Mouse (Mus musculus): ENCODE data around the gene Aldh16a1.
"Not testable (repeated sequence)": the region's sequence is repeated elsewhere in the genome, so short reads cannot be mapped to it uniquely, and the experiment has no call there.

The Aldh16a1 gene

GRCm38 (mm10) chr7:45160316-45160800 lies 6.0 kb upstream of the Aldh16a1 start:
- in situ Hi-C loops (cut with MboI, MseI) = no loop called here

GRCm38 (mm10) chr7:45158991-45159390 lies 4.6 kb upstream of the Aldh16a1 start:
- in situ Hi-C loops (cut with MboI, MseI) = no loop called here

GRCm38 (mm10) chr7:45157459-45157858 lies 3.1 kb upstream of the Aldh16a1 start:
- in situ Hi-C loops (cut with MboI, MseI) = no loop called here

- in situ Hi-C loops (cut with MboI, MseI) = no loop called here
Observed at GRCm38 (mm10) chr7:45156206-45156605, 1.8 kb upstream of the Aldh16a1 start.

- in situ Hi-C loops (cut with MboI, MseI) = no loop called here
Observed at GRCm38 (mm10) chr7:45155590-45155989, 1.2 kb upstream of the Aldh16a1 start.

GRCm38 (mm10) chr7:45154993-45155514 lies 670 bp upstream of the Aldh16a1 start:
- in situ Hi-C loops (cut with MboI, MseI) = no loop called here

GRCm38 (mm10) chr7:45153586-45153985 lies 798 bp downstream of the Aldh16a1 start:
- in situ Hi-C loops (cut with MboI, MseI) = no loop called here

- in situ Hi-C loops (cut with MboI, MseI) = not testable (repeated sequence)
Observed at GRCm38 (mm10) chr7:45153052-45153451, 1.3 kb downstream of the Aldh16a1 start.

- in situ Hi-C loops (cut with MboI, MseI) = no loop called here
Observed at GRCm38 (mm10) chr7:45151303-45151702, 3.1 kb downstream of the Aldh16a1 start.

- in situ Hi-C loops (cut with MboI, MseI) = no loop called here
Observed at GRCm38 (mm10) chr7:45150321-45150720, 4.1 kb downstream of the Aldh16a1 start.

- in situ Hi-C loops (cut with MboI, MseI) = no loop called here
Observed at GRCm38 (mm10) chr7:45149545-45149944, 4.8 kb downstream of the Aldh16a1 start.

- in situ Hi-C loops (cut with MboI, MseI) = no loop called here
Observed at GRCm38 (mm10) chr7:45148534-45149098, 5.8 kb downstream of the Aldh16a1 start.

- in situ Hi-C loops (cut with MboI, MseI) = no loop called here
Observed at GRCm38 (mm10) chr7:45147899-45148298, 6.5 kb downstream of the Aldh16a1 start.

GRCm38 (mm10) chr7:45147267-45147666 lies 7.1 kb downstream of the Aldh16a1 start:
- in situ Hi-C loops (cut with MboI, MseI) = no loop called here

- in situ Hi-C loops (cut with MboI, MseI) = no loop called here
Observed at GRCm38 (mm10) chr7:45145460-45145859, 8.9 kb downstream of the Aldh16a1 start.

- in situ Hi-C loops (cut with MboI, MseI) = no loop called here
Observed at GRCm38 (mm10) chr7:45144368-45145174, 9.8 kb downstream of the Aldh16a1 start.

GRCm38 (mm10) chr7:45141914-45142313 lies 12.5 kb downstream of the Aldh16a1 start:
- in situ Hi-C loops (cut with MboI, MseI) = no loop called here

- in situ Hi-C loops (cut with MboI, MseI) = no loop called here
Observed at GRCm38 (mm10) chr7:45141319-45141718, 13.1 kb downstream of the Aldh16a1 start.

- in situ Hi-C loops (cut with MboI, MseI) = no loop called here
Observed at GRCm38 (mm10) chr7:45139904-45140723, 14.3 kb downstream of the Aldh16a1 start.

- in situ Hi-C loops (cut with MboI, MseI) = no loop called here
Observed at GRCm38 (mm10) chr7:45138403-45138802, 16.0 kb downstream of the Aldh16a1 start.

- in situ Hi-C loops (cut with MboI, MseI) = no loop called here
Observed at GRCm38 (mm10) chr7:45137171-45138006, 17.0 kb downstream of the Aldh16a1 start.
